Mouse (Mus musculus): ENCODE results near the gene Rhob.

DNA sequence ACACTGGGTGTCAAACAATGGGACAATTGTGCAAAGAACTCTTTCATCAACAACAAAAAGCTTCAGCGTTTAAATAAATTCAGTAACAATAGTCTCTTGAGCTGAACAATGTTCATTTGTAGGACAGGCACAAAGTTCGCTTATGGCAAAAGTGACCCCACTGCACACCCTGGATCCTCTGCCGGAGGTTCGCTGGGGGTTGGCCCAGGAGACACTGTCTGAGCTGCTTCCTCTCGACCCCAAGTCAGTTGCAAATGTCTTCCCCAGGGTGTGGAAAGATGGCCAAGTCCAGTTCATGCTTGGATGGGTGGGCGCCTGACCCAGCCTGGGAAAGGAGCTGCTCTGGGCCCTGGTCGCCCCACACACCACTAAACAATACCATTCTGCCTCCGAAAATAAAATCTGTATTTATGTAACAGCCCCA lies 1.6 kb downstream of the Rhob start:
- TF ChIP-seq CTCF (IDR thresholded peaks at IDR 0.05; ENCODE audit: low read depth, low read length) (no peak), POLR2A (IDR thresholded peaks at IDR 0.05; ENCODE audit: extremely low read depth, insufficient read depth, low read length) (no peak)
